Mouse (Mus musculus): ENCODE data around the gene Snx12. TPM values are rescaled to one million over a fixed set of nuclear protein-coding genes. Genes with fewer than 3 reads are reported as not detected.
A peak's percentile ranks its signal among the peaks of the same experiment; 100 is the strongest.
"Not testable (repeated sequence)": the region's sequence is repeated elsewhere in the genome, so short reads cannot be mapped to it uniquely, and the experiment has no call there.

Snx12 gene
- polyA plus RNA-seq, 1 experiment from 2014 or later: 47.7 TPM

DNA sequence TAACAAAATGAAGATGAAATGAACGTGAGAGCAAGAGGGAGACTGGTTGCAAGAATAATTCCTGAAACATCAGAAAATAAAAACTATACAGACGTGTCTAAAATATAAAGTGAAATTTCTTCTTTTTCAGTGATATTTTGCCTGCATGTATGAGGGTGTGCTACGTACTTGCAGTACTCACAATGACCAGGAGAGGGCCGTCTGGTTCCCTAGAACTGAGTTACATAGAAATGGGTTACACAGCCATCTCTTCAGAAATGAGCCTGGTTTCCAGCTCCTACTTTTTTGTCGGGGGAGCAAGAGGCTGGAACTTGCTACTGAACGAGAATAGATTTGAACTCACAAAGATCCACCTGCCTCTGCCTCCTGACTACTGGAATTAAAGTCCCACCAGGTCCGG lies 91.4 kb downstream of the Snx12 start:
- ATAC-seq (ENCODE audit: insufficient read depth, low FRiP score, low read depth): no peak
- Histone ChIP-seq H3K27ac (no peak overlapping the region), H3K9me3 (no peaks in the 10 kb centered on the region), H3K4me1 (no peaks in the 10 kb centered on the region), H3K9ac (no peak overlapping the region), H3K27me3 (replicated peaks) (no peaks in the 10 kb centered on the region), H3K4me3 (replicated peaks) (no peak overlapping the region), H3K36me3 (no peaks in the 10 kb centered on the region), H3K4me2 (no peak overlapping the region)
- 24% methylated on average over 7 of the region's 7 CpGs for WGBS

DNA sequence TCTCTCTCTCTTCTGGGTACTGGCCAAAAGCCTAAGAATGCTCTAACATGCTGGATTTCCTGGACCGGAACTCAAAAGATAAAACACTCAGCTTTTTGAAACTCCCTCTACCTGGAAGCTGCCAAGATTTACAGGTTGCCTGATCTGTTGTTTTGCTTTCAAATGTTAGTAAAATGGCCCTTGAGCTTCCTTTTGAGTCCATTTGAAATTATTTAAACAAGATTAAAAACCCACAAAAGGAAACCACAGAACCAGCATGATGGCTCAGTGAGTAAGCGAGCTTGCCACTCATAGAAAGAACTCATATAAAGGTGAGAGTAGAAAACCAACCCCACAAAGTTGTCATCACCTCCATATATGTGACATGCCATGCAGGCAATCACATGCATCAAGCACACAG lies 93.8 kb downstream of the Snx12 start:
- no peaks in the 10 kb centered on the region for H3K27me3 ChIP-seq (replicated peaks)
- H3K9ac ChIP-seq: no peak overlapping the region
- ATAC-seq (ENCODE audit: insufficient read depth, low FRiP score, low read depth): no peak
- H3K27ac ChIP-seq: no peak overlapping the region
- H3K36me3 ChIP-seq: no peaks in the 10 kb centered on the region
- no peak overlapping the region for H3K4me3 ChIP-seq (replicated peaks)
- no peak overlapping the region for H3K4me2 ChIP-seq
- WGBS: 72% methylated on average over 2 of the region's 2 CpGs
- H3K9me3 ChIP-seq: no peaks in the 10 kb centered on the region
- no peaks in the 10 kb centered on the region for H3K4me1 ChIP-seq

DNA sequence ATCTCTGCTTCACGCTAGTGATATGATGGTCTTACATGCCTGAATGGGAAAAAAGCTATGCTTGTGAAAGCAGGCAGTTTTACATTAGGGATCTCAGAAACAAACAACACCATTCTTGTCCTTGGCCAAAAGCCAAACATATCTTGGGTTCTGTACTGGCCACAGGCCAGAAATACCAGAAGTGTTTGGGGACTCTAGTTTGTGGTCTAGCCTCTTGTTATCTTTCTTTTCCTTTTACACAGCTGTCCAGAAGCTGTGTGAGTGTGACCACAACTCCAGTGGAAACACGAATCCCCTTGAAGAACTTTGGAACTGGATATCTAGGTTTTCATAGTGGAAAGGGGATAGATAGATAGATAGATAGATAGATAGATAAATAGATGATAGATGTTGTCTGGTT lies 95.4 kb downstream of the Snx12 start:
- H3K4me2 ChIP-seq: no peak overlapping the region; the same call in 1 of the 2 replicates
- WGBS: 58% methylated on average over 2 of the region's 2 CpGs
- ATAC-seq (ENCODE audit: insufficient read depth, low FRiP score, low read depth): no peak
- H3K27me3 ChIP-seq (replicated peaks): no peaks in the 10 kb centered on the region
- H3K9ac ChIP-seq: no peak overlapping the region
- no peak overlapping the region for H3K4me3 ChIP-seq (replicated peaks)
- no peaks in the 10 kb centered on the region for H3K4me1 ChIP-seq
- no peaks in the 10 kb centered on the region for H3K9me3 ChIP-seq
- no peaks in the 10 kb centered on the region for H3K36me3 ChIP-seq
- no peak overlapping the region for H3K27ac ChIP-seq

DNA sequence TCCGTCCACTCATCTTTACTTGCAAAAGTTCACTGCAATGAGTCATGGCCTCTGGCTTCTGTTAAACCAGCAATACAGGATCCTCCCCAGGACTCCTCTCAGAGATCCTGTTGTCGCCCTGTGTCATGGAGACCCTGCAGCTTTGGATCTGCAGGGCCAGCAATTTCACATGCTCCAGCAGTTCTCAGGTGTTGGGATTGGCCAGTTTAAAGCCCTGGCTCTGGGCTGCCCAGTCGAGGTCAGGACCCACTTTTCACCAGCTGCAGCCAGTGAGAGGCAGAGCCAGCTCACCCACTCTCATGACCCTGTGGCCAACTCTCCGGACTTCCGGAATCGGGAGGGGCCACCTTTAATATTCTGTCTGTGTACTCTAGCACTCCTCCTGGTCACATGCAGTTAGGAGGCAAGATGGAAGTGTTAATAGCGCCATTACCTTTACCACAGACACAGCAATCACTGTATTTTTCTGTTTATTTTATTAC lies 95.8 kb downstream of the Snx12 start:
- H3K9me3 ChIP-seq: no peaks in the 10 kb centered on the region
- no peak overlapping the region for H3K9ac ChIP-seq
- H3K4me3 ChIP-seq (replicated peaks): no peak overlapping the region
- 61% methylated on average over 7 of the region's 7 CpGs for WGBS
- no peak; the same call in 1 of the 2 replicates for ATAC-seq (ENCODE audit: insufficient read depth, low FRiP score, low read depth)
- no peaks in the 10 kb centered on the region for H3K27me3 ChIP-seq (replicated peaks)
- H3K27ac ChIP-seq: no peak overlapping the region; the same call in 1 of the 2 replicates
- no peaks in the 10 kb centered on the region for H3K4me1 ChIP-seq
- no peaks in the 10 kb centered on the region for H3K36me3 ChIP-seq
- no peak overlapping the region; the same call in 1 of the 2 replicates for H3K4me2 ChIP-seq

DNA sequence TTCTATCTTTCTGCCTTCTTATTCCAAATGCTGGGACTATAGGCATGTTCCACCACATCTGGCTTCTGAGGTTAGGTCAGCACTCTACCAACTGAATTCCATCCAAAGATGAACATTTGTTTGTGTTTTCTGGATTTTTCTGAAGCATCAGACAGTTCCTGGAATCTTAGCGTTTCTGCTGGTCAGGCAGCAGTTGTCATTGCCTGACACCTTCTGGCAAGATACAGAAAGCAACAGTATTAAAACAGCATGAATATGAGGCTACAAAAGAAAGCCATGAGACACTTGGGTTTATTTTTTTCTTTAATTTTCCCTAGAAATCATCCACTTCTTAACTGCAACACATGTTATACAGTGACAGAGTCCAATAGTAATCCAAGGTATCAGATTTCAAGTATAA lies 101.8 kb downstream of the Snx12 start:
- H3K4me1 ChIP-seq: no peaks in the 10 kb centered on the region
- H3K27me3 ChIP-seq (replicated peaks): no peaks in the 10 kb centered on the region
- H3K9me3 ChIP-seq: no peaks in the 10 kb centered on the region
- ATAC-seq (ENCODE audit: insufficient read depth, low FRiP score, low read depth): no peak
- H3K4me3 ChIP-seq (replicated peaks): no peak overlapping the region
- H3K4me2 ChIP-seq: no peak overlapping the region
- no peak overlapping the region for H3K9ac ChIP-seq
- no peaks in the 10 kb centered on the region for H3K36me3 ChIP-seq
- H3K27ac ChIP-seq: no peak overlapping the region
- 42% methylated on average over 1 of the region's 1 CpGs for WGBS

DNA sequence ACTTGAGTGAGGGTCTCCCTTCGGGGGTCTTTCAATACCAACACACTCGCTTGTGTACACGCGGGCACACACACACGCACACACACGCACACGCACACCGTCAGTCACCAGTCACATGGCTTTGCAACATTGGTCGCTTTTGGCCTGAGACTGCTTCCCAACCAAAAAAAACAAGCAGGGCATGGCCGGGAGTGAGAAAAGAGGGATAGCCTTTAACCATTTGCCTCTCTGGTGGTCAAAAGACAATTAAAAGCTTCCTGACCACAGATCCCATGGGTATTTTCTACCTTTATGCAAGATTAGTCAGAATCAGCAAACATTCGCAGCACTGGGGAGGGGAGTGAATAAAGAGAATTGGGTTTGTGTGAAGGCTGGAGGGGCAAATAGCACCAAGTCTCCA lies 136.4 kb downstream of the Snx12 start, which contains the start of gene Slc7a3:
TSS of gene Slc7a3 (minus strand) at position 101 of the 400 bp plus-strand sequence.
- no peak within 1 kb of the TSS for H3K27ac ChIP-seq
- H3K4me1 ChIP-seq: no peaks in the 10 kb centered on the region
- H3K4me3 ChIP-seq (replicated peaks): peak within 1 kb of the TSS; percentile 24
- no peak for ATAC-seq (ENCODE audit: insufficient read depth, low FRiP score, low read depth)
- no peaks in the 10 kb centered on the region for H3K36me3 ChIP-seq
- H3K27me3 ChIP-seq (replicated peaks): no peaks in the 10 kb centered on the region
- H3K9me3 ChIP-seq: no peaks in the 10 kb centered on the region
- no peak within 1 kb of the TSS for H3K9ac ChIP-seq
- 42% methylated on average over 11 of the region's 11 CpGs for WGBS
- peak within 1 kb of the TSS; percentile 55 for H3K4me2 ChIP-seq

DNA sequence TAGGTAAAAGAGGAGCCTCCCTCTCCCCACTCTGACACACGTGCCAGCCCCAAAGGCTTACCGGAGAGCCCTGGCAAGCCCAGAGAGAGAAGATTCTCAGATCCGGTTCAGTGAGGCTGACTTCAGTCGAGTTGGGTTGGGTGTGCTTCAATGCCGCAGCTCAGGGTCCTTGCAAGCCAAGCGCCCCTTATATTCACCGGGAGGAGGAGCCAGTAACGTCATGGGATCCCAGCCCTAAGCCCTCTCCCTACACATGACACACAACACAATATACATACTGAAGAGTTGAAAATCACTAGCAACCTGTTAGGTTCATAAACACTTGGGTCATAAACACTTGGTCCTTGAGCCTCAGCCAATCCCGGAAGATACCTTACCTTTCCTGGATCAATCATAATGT lies 137.2 kb downstream of the Snx12 start:
- 19% methylated on average over 9 of the region's 9 CpGs for WGBS
- H3K36me3 ChIP-seq; H3K9ac ChIP-seq; H3K9me3 ChIP-seq; H3K27ac ChIP-seq; H3K4me1 ChIP-seq; H3K27me3 ChIP-seq (replicated peaks); ATAC-seq (ENCODE audit: insufficient read depth, low FRiP score, low read depth): not testable (repeated sequence)
- Histone ChIP-seq H3K4me2 (peak overlapping the region; percentile 55), H3K4me3 (replicated peaks) (peak overlapping the region; percentile 24)

DNA sequence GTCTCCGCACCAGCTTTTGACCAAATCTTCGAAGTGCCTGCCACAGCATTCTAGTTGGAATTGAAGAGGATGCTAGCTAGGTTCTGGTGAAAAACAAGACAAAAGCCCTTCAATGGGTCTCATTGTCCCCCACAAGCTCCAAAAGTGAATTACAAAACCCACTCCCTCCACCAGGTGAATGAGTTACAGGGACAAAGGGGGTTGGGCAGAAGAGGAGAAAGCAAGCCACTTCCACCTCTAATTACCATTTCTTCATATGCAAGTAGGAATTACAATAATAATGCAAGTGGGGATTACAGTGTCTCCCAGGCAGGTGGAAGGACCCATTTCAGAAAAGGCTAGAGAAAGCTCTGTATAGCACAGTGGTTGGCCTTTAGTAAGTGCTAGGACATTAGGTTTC lies 138.2 kb downstream of the Snx12 start:
- Histone ChIP-seq H3K4me2 (0 out of 2 replicates have a peak overlapping the region, but pooled peaks have one; percentile 55), H3K9ac (no peak overlapping the region), H3K36me3 (no peaks in the 10 kb centered on the region), H3K4me3 (replicated peaks) (no peak overlapping the region), H3K9me3 (no peaks in the 10 kb centered on the region), H3K27me3 (replicated peaks) (no peaks in the 10 kb centered on the region), H3K27ac (no peak overlapping the region), H3K4me1 (no peaks in the 10 kb centered on the region)
- WGBS: 90% methylated on average over 2 of the region's 2 CpGs
- ATAC-seq (ENCODE audit: insufficient read depth, low FRiP score, low read depth): no peak

DNA sequence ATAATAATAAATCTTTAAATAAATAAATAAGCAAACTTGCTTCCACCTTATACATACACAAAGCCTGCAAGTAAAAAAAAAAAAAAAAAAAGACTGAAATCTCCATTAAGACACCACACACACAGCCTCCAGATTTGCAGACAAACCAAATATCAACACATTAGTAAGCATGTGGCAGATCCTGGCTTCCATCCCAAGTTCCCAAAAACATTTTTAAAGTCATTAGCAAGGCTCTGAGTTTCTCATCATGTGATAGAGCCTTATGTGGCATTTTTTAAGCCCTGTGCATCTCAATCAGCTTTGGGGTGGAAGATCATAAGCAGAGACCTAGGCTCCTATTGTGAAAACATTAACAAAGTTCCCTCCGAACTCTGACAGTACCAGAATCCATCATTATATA lies 157.1 kb downstream of the Snx12 start:
- H3K9ac ChIP-seq: no peak overlapping the region
- no peaks in the 10 kb centered on the region for H3K27me3 ChIP-seq (replicated peaks)
- no peak overlapping the region for H3K4me2 ChIP-seq
- no peaks in the 10 kb centered on the region for H3K36me3 ChIP-seq
- ATAC-seq (ENCODE audit: insufficient read depth, low FRiP score, low read depth): no peak
- H3K4me3 ChIP-seq (replicated peaks): no peak overlapping the region
- no peaks in the 10 kb centered on the region for H3K4me1 ChIP-seq
- H3K27ac ChIP-seq: no peak overlapping the region
- WGBS: 46% methylated on average over 1 of the region's 1 CpGs
- H3K9me3 ChIP-seq: no peaks in the 10 kb centered on the region

DNA sequence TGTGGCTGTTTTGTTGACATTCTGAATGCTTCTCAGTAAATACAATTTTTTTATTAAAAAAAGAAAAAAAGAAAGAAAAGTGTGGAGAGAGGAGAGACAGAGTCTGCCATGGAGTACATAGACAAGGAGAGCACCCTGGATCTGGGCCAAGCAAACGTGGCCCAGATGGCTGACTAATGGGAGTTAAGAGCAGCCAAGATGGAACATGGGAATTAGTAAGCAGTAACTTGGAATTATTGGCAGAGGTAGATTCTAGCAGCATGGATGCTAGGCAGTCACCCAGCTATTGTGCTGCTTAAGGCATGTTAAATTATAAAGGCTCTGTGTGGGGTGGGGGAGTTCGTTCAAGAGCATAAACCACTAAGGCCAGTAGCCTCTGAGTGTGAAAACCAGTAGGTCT lies 158.9 kb downstream of the Snx12 start:
- 48% methylated on average over 2 of the region's 2 CpGs for WGBS
- no peak overlapping the region for H3K4me2 ChIP-seq
- H3K27me3 ChIP-seq (replicated peaks): no peaks in the 10 kb centered on the region
- no peak overlapping the region for H3K4me3 ChIP-seq (replicated peaks)
- H3K27ac ChIP-seq: no peak overlapping the region
- H3K9me3 ChIP-seq: no peaks in the 10 kb centered on the region
- ATAC-seq (ENCODE audit: insufficient read depth, low FRiP score, low read depth): no peak
- no peaks in the 10 kb centered on the region for H3K4me1 ChIP-seq
- H3K36me3 ChIP-seq: no peaks in the 10 kb centered on the region
- no peak overlapping the region for H3K9ac ChIP-seq

DNA sequence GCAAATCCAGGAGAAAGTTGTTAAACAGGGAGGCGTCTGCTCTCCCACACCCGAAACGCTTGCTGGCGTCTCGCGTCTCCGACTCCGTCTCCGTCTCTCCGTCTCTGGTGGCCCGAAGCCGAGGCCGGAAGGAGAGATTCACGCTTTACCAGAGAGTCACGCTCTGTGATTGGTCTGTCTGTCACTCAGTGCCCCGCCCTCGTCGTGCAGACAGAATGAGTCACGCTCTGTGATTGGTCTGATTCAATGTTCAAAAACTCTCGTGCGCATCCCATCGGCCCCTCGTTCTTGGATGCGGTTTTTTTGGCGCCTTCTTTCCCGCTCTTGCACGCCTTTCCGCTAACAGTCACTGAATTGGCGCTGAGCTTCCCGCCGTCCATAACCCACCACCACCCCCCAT lies 162.8 kb downstream of the Snx12 start, which contains the start of gene Tex11:
TSS of gene Tex11 (minus strand) at position 127 of the 400 bp plus-strand sequence.
- H3K9me3 ChIP-seq: no peaks in the 10 kb centered on the region
- ATAC-seq (ENCODE audit: insufficient read depth, low FRiP score, low read depth): no peak
- no peak within 1 kb of the TSS for H3K4me3 ChIP-seq (replicated peaks)
- no peak within 1 kb of the TSS for H3K9ac ChIP-seq
- H3K36me3 ChIP-seq: no peaks in the 10 kb centered on the region
- no peak within 1 kb of the TSS for H3K4me2 ChIP-seq
- no peak within 1 kb of the TSS for H3K27ac ChIP-seq
- WGBS: 86% methylated on average over 31 of the region's 31 CpGs
- H3K4me1 ChIP-seq: no peaks in the 10 kb centered on the region
- no peaks in the 10 kb centered on the region for H3K27me3 ChIP-seq (replicated peaks)

Measured in stomach, embryonic 15.5 days (tissue).